In genomic region chr17:80059731-80060130, GRCm38 (mm10) we compare ENCODE assay signal across 8 mouse cellular contexts. TPM values are rescaled to one million over a fixed set of nuclear protein-coding genes. Genes with fewer than 3 reads are reported as not detected.
DNase-seq lines count a peak whose midpoint lies in the region; ATAC-seq lines count a peak whose summit lies in the region.

No protein-coding gene starts in this region.

- ATAC-seq in hindbrain, embryonic 14.5 days (ENCODE audit: low FRiP score) = no peak
- ATAC-seq in midbrain, embryonic 11.5 days (ENCODE audit: low FRiP score) = no peak

- WGBS in heart, embryonic 10.5 days = 23% methylated on average over 1 of the region's 1 CpGs
- WGBS in embryonic facial prominence, embryonic 10.5 days = 22% methylated on average over 1 of the region's 1 CpGs
- WGBS in hindbrain, embryonic 14.5 days = 6% methylated on average over 1 of the region's 1 CpGs
- 12% methylated on average over 1 of the region's 1 CpGs for WGBS in midbrain, embryonic 11.5 days

- H3K4me1 ChIP-seq in heart, embryonic 10.5 days = peaks cover 24% of the 10 kb centered on the region
- H3K4me1 ChIP-seq in embryonic facial prominence, embryonic 10.5 days = peaks cover 28% of the 10 kb centered on the region
- H3K4me1 ChIP-seq in hindbrain, embryonic 14.5 days (replicated peaks; ENCODE audit: control insufficient read depth, insufficient read depth, low read length) = peaks cover 33% of the 10 kb centered on the region
- peaks cover 9% of the 10 kb centered on the region for H3K4me1 ChIP-seq in midbrain, embryonic 11.5 days (ENCODE audit: control insufficient read depth, insufficient read depth, low read length)

- peak overlapping the region; percentile 99; the same call in 1 of the 2 replicates for H3K9ac ChIP-seq in hindbrain, embryonic 14.5 days
- H3K9ac ChIP-seq in midbrain, embryonic 11.5 days (ENCODE audit: low read length) = peak overlapping the region; percentile 99; the same call in 1 of the 2 replicates

- peaks cover 3% of the 10 kb centered on the region; the same call in 1 of the 2 replicates for H3K36me3 ChIP-seq in heart, embryonic 10.5 days
- peaks cover 22% of the 10 kb centered on the region for H3K36me3 ChIP-seq in embryonic facial prominence, embryonic 10.5 days (replicated peaks)
- H3K36me3 ChIP-seq in hindbrain, embryonic 14.5 days (replicated peaks; ENCODE audit: control insufficient read depth, insufficient read depth) = no peaks in the 10 kb centered on the region
- H3K36me3 ChIP-seq in midbrain, embryonic 11.5 days (ENCODE audit: control insufficient read depth, insufficient read depth, low read length) = no peaks in the 10 kb centered on the region

- intact Hi-C loops in heart, postnatal 25 days (cut with DNase I) = loop anchor here (5.0 kb wide), 1 partner anchor 68 kb away; the partner anchor contains the start of gene Galm

- H3K27me3 ChIP-seq in heart, embryonic 10.5 days (ENCODE audit: insufficient read depth, poor library complexity, severe bottlenecking) = no peaks in the 10 kb centered on the region
- H3K27me3 ChIP-seq in embryonic facial prominence, embryonic 10.5 days (replicated peaks; ENCODE audit: low read depth, poor library complexity, severe bottlenecking) = no peaks in the 10 kb centered on the region
- no peaks in the 10 kb centered on the region for H3K27me3 ChIP-seq in hindbrain, embryonic 14.5 days (ENCODE audit: control insufficient read depth, insufficient read depth, low read length)
- H3K27me3 ChIP-seq in midbrain, embryonic 11.5 days (ENCODE audit: control insufficient read depth, insufficient read depth, low read length) = no peaks in the 10 kb centered on the region

- peak overlapping the region; percentile 76 for H3K4me2 ChIP-seq in hindbrain, embryonic 14.5 days (replicated peaks)
- H3K4me2 ChIP-seq in midbrain, embryonic 11.5 days = peak overlapping the region; percentile 86

- H3K9me3 ChIP-seq in heart, embryonic 10.5 days = no peaks in the 10 kb centered on the region
- H3K9me3 ChIP-seq in embryonic facial prominence, embryonic 10.5 days = no peaks in the 10 kb centered on the region
- H3K9me3 ChIP-seq in hindbrain, embryonic 14.5 days (ENCODE audit: control insufficient read depth, low read length) = no peaks in the 10 kb centered on the region
- H3K9me3 ChIP-seq in midbrain, embryonic 11.5 days (ENCODE audit: control insufficient read depth, low read length) = no peaks in the 10 kb centered on the region

- DNase-seq in heart, embryonic 10.5 days (ENCODE audit: low spot score) = no peak
- DNase-seq in heart, postnatal 25 days (ENCODE audit: low spot score) = no peak
- DNase-seq in embryonic facial prominence, embryonic 10.5 days (ENCODE audit: low spot score) = no peak
- DNase-seq in hindbrain, embryonic 14.5 days (ENCODE audit: low spot score) = no peak
- no peak for DNase-seq in midbrain, embryonic 11.5 days (ENCODE audit: low spot score, missing footprints)
- no peak for DNase-seq in urinary bladder, adult 2 months (ENCODE audit: low spot score)
- no peak for DNase-seq in urinary bladder, postnatal 36 days (ENCODE audit: low spot score in 2 of 2)
- no peak for DNase-seq in urinary bladder, postnatal 4 days (ENCODE audit: low spot score in 2 of 2)

- no peak overlapping the region for H3K27ac ChIP-seq in heart, embryonic 10.5 days
- H3K27ac ChIP-seq in embryonic facial prominence, embryonic 10.5 days (replicated peaks) = no peak overlapping the region
- H3K27ac ChIP-seq in hindbrain, embryonic 14.5 days = no peak overlapping the region
- H3K27ac ChIP-seq in midbrain, embryonic 11.5 days (ENCODE audit: low read depth, low read length) = no peak overlapping the region

- peak overlapping the region; percentile 85 for H3K4me3 ChIP-seq in heart, embryonic 10.5 days
- H3K4me3 ChIP-seq in embryonic facial prominence, embryonic 10.5 days = peak overlapping the region; percentile 83
- peak overlapping the region; percentile 99 for H3K4me3 ChIP-seq in hindbrain, embryonic 14.5 days (replicated peaks; ENCODE audit: low read length)
- peak overlapping the region; percentile 99 for H3K4me3 ChIP-seq in midbrain, embryonic 11.5 days (ENCODE audit: low read depth, low read length)

RNA-seq across cellular contexts. Expression of gene Hnrnpll, which starts 2.4 kb away (rescaled TPM):
- 52.2 and 76.3 TPM in 2 replicates for polyA plus RNA-seq in heart, embryonic 10.5 days (2016; fragmentation: Nextera tagmentation; extraction: Ambion mirVana)
- total RNA-seq in heart, postnatal 25 days (2021) = 10 to 100 TPM; 21.0 to 22.3 TPM
- 83.4 and 85.8 TPM in 2 replicates for polyA plus RNA-seq in embryonic facial prominence, embryonic 10.5 days (2016; fragmentation: Nextera tagmentation; extraction: Ambion mirVana)
- 62.7 and 75.2 TPM in 2 replicates for polyA plus RNA-seq in hindbrain, embryonic 14.5 days (2014; fragmentation: Nextera tagmentation; extraction: Ambion mirVana)
- 130 and 132 TPM in 2 replicates for polyA plus RNA-seq in midbrain, embryonic 11.5 days (2014; fragmentation: Nextera tagmentation; extraction: Ambion mirVana)
- 34.7 and 39.7 TPM in 2 replicates for polyA plus RNA-seq in urinary bladder, adult 2 months (2012; rRNA removed)
